Mouse (Mus musculus): ENCODE results near the gene 4933424G06Rik. TPM values are rescaled to one million over a fixed set of nuclear protein-coding genes. Genes with fewer than 3 reads are reported as not detected.
A peak's percentile ranks its signal among the peaks of the same experiment; 100 is the strongest.

4933424G06Rik gene
- total RNA-seq, 1 experiment from 2014 or later: not detected

DNA sequence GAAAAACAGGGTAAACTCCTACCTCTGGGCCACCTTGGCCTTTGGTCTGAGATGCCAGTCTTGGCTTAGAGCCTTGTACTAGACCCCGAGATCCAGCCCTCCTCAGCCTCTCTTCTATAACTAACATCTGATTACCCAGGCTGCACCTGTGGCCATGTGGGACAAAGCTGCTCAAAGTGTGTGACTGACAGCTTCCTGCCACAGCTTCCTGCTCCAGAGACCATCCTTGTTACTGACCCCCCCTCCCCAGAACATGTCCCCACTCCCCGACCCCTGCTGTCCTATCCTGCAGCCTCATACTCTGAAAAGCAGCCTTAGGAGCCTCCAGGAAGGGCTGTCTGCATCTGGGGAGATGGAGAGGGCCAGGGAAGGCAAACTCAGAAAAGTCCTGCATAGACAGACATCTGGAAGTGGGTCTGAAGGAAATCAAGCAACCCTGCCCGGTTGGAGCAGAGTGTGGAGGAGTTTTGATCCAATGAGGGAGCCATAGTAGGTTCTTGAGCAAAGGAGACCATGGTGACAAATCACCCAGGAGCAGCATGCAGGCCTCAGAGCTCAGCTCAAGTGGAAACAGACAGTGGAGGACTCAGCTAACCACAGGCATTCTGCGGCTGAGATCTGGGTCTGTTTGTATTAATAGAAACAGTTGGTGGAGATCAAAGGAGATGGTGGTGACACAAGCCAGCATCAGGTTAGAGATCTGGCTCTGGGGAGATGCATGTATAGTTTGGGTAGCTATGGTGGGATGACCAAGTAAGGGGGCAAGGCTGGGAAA is 56.7 kb downstream of the 4933424G06Rik start:
- ATAC-seq (replicated peaks; ENCODE audit: low read depth, poor library complexity, severe bottlenecking): peak; percentile 62

GRCm38 (mm10) chr1:36767321-36767720 is 57.4 kb downstream of the 4933424G06Rik start:
- no peak for ATAC-seq (replicated peaks; ENCODE audit: low read depth, poor library complexity, severe bottlenecking)

DNA sequence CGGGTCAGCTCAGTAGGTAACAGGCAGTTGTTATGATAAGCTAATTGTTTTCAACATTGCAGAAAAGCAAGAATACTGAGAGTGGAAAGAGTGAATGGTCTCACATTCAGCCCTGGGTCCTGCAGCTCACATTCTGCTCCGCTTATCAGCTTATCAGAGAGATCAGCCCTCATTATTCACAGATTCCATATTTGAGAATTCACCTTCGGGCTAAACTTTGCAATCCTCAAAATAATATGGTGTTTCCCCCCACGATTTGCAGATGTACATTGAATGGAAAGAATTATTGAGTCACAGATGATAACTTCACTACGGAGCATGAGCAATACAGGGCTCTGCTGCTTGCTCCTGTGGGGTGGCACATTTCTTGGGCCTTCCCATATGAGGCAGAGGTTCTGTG is 58.8 kb downstream of the 4933424G06Rik start:
- no peak for ATAC-seq (replicated peaks; ENCODE audit: low read depth, poor library complexity, severe bottlenecking)

GRCm38 (mm10) chr1:36769951-36770350 is 60.0 kb downstream of the 4933424G06Rik start:
- no peak for ATAC-seq (replicated peaks; ENCODE audit: low read depth, poor library complexity, severe bottlenecking)

- ATAC-seq (replicated peaks; ENCODE audit: low read depth, poor library complexity, severe bottlenecking): no peak
Measured at GRCm38 (mm10) chr1:36770998-36771397, 61.0 kb downstream of the 4933424G06Rik start.

- no peak for ATAC-seq (replicated peaks; ENCODE audit: low read depth, poor library complexity, severe bottlenecking)
Measured at GRCm38 (mm10) chr1:36772198-36772934, 62.4 kb downstream of the 4933424G06Rik start.

- ATAC-seq (replicated peaks; ENCODE audit: low read depth, poor library complexity, severe bottlenecking): no peak
Measured at GRCm38 (mm10) chr1:36780793-36781192, 70.8 kb downstream of the 4933424G06Rik start.

- ATAC-seq (replicated peaks; ENCODE audit: low read depth, poor library complexity, severe bottlenecking): no peak
Measured at GRCm38 (mm10) chr1:36782476-36782875, 72.5 kb downstream of the 4933424G06Rik start.

DNA sequence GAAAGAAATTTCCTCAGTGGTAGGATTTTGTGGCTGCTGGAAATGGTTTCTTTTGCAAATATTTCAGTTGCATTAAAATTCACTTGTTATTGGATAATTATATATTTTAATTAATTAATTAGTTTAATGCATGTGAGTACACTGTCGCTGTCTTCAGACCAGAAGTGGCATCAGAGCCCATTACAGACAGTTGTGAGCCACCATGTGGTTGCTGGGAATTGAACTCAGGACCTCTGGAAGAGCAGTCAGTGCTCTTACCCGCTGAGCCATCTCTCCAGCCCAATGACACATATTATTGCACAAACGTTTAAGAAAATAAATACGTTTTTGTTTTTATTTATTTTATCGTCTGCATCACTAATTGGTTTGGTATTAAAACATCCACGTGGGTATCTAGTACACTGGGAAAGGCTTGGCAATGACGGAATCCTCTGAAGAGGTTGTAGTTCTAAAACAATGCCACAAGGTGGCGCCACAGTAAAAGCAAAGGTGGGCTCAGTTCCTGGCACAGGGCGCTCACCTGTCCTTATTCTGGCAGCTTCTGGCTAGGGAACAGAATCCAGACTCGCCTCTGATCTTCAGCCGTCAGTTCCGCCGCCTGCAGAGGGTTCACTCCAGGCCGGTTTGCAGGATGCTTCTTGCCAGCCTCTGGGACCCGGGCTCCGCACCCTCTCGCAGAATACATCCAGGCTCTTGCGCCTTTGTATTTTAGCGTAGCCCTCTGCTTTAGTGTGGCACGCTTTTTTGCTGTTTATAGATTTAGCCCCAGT is 74.6 kb downstream of the 4933424G06Rik start:
- peak; percentile 81 for ATAC-seq (replicated peaks; ENCODE audit: low read depth, poor library complexity, severe bottlenecking)

DNA sequence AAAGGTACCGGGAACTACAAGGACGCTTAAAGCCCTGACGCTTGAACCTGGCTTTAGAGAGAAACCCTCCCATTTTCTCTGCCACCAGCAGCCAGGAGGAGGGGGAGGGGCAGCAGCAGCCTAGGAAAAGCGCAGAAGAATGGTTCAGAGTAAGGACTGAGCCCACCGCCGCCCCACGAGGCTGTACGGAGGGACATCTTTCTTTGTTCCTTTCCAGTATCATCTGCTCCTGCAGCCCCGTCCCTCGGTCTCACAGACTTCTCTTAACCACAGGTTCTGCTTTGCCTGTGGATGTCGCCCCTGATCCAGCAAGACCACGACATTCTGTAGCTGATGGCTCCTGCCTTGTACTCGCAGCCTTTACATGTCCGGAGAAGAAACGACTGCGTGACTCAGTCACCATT is 75.3 kb downstream of the 4933424G06Rik start:
- peak; percentile 57 for ATAC-seq (replicated peaks; ENCODE audit: low read depth, poor library complexity, severe bottlenecking)

- ATAC-seq (replicated peaks; ENCODE audit: low read depth, poor library complexity, severe bottlenecking): no peak
Measured at GRCm38 (mm10) chr1:36786377-36786776, 76.4 kb downstream of the 4933424G06Rik start.

DNA sequence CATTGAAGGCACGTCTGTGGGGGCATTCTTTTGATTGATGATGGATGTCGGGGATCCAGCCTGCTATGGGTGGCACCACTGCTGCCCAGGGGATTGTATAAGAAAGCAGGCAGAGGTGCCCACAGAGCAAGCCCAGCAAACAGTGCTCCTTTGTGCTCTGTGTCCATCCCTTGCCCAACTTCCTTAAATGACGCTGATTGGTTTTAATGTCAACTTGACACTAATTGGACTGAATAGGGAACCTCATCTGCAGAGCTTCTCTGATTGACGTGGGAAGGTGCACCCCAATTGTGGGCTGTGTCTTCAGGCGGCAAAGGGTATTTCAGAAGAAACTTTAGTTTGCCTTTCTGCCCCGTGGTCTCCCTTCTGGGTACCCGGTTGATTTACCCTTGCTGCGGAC is 79.5 kb downstream of the 4933424G06Rik start:
- no peak for ATAC-seq (replicated peaks; ENCODE audit: low read depth, poor library complexity, severe bottlenecking)

GRCm38 (mm10) chr1:36796711-36797110 is 86.8 kb downstream of the 4933424G06Rik start:
- ATAC-seq (replicated peaks; ENCODE audit: low read depth, poor library complexity, severe bottlenecking): no peak

DNA sequence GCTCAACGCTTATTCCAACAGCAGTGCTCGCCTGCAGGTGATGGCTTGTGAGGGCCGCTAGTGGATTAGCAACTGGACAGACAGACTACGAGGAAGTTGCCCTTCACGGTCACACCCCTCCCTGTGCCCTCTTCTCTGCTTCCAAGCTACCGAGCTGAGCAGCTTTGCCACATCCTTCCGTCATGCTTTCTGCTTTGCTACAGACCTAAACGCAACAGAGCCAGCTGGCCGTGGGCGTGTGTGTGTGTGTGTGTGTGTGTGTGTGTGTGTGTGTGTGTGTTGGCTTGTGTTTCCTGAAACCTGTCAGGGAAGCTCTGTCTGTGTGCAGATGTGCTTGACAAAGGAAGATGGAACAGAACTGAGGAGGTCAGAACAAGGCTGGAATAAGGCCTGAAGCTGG is 87.5 kb downstream of the 4933424G06Rik start:
- peak; percentile 93 for ATAC-seq (replicated peaks; ENCODE audit: low read depth, poor library complexity, severe bottlenecking)

GRCm38 (mm10) chr1:36800379-36801011 is 90.5 kb downstream of the 4933424G06Rik start:
- ATAC-seq (replicated peaks; ENCODE audit: low read depth, poor library complexity, severe bottlenecking): no peak

DNA sequence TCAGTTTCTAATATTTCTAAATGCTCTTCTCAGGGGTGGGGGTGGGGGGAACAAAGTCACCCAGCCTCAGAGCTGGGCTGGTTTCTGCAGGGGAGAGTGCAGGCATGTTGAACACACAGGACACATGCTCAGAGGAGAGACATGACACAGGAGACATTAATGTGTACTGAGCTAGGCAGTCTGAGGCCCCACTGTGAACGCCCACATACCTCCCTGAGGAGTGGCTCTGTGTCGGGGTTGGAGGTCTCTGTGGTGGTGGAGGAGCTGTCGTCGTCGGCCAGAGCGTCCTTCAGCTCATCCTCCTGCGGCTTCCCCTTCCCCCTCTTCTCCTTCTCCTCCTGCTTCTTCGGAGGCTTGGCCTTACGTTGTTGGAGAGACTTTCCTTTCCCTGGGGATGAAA is 94.3 kb downstream of the 4933424G06Rik start:
- no peak for ATAC-seq (replicated peaks; ENCODE audit: low read depth, poor library complexity, severe bottlenecking)

DNA sequence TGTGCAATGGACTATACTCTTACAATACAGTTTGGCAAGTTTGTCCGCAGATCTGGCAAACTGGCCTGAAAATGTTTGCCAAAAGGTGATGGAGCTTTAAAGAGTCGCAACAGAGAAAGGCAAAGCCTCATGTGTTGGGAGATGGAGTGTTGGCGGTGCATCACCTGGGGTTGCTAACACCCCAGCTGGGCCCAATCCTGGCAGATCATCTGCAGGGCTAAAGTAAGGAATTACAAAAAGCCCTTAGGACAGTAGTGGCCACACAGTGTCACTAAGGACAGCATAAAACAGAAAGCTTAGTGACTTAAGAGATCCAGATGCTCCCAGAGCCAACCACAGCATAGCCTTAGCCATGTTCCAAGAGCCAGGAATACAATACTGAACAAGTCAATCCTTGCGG is 94.9 kb downstream of the 4933424G06Rik start:
- no peak for ATAC-seq (replicated peaks; ENCODE audit: low read depth, poor library complexity, severe bottlenecking)

DNA sequence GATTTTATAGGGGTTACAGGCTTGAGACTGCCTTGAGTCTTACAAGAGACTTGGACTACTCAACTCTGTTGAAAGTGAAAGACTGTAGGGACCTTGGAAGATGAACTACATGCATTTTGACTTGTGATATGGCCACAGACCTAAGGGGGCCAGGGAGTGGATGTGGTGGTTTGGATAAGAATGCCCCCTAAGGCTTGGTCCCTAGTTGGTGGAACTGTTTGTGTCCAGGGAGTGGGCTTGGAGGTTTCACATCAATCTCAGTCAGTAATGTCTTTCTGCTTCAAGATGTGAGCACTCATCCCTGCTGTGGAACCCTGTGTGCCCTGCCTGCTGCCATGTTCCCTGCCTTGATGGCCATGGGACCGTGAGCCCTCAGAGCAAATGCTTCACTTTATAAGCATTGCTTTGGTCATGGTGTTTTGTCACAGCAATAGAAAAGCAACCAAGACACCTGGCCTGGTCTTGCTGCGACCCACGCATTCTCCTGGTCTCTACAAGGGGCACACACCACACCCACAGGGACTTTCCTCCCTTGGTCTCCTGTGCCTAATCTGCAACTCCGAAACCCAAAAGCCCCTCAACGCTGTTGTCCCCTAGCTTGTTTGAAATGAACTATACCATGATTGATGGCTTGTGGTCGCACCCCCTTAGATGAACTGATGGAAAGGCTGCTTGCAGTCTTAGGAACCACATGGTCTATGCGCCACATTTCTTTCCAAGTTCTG is 96.4 kb downstream of the 4933424G06Rik start:
- no peak for ATAC-seq (replicated peaks; ENCODE audit: low read depth, poor library complexity, severe bottlenecking)

DNA sequence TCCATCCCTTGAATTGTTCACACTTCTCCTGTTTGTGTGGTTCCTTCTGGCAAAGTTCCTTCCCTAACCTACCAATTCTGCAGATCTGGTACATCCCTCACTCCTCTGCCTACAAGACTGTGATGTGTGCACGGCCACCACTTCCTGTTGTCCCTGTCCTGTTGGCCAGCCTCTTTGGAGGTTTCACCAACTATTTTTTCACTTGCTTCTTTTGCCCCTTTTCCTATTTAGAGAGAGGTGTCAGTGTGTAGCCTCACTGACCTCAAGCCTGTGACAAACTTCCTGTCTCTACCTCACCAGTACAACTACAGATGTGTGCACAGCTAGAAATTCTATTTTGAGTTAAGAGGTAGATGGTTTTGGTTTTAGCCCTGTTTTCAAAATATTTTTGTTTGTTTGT is 97.1 kb downstream of the 4933424G06Rik start:
- ATAC-seq (replicated peaks; ENCODE audit: low read depth, poor library complexity, severe bottlenecking): no peak
